Mouse (Mus musculus) liver, embryonic 14.5 days (tissue): ENCODE data around the gene Lrrc7. TPM values are rescaled to one million over a fixed set of nuclear protein-coding genes. Genes with fewer than 3 reads are reported as not detected.

Experiments used
- ATAC-seq: fragments of 200-750 bp; cut with Nextera tagmentation; 2 replicates; pipeline ENCODE4 v1.8.0; 2017; ENCODE audit warnings: moderate number of reproducible peaks, mild to moderate bottlenecking, moderate library complexity; ENCODE audit not compliant: insufficient read depth
- DNase-seq, 3 experiments: peaks; one replicate each; pipeline ENCODE4 v3.0.0-alpha.2; 2012 to 2013; ENCODE audit warnings: low read depth in 3 of 3, low spot score in 3 of 3
- H3K27ac ChIP-seq: fragments of 300-500 bp; sonication (generic); 2 replicates; pipeline ENCODE4 v1.5.1; 2014; ENCODE audit warnings: moderate library complexity, mild to moderate bottlenecking, control low read depth, inconsistent platforms
- H3K27me3 ChIP-seq: fragments of 300-500 bp; sonication (generic); 2 replicates; pipeline ENCODE4 v1.6.1; 2014; ENCODE audit warnings: mild to moderate bottlenecking, low read length, moderate library complexity; ENCODE audit not compliant: control insufficient read depth, insufficient read depth
- H3K36me3 ChIP-seq: fragments of 300-500 bp; sonication (generic); replicated peaks from 2 replicates; pipeline ENCODE4 v1.6.1; 2014; ENCODE audit warnings: low read depth; ENCODE audit not compliant: control insufficient read depth, insufficient read depth
- H3K4me1 ChIP-seq, 2 experiments: fragments of 200-500 bp in 1 of 2; fragments of 300-500 bp in 1 of 2; sonication (generic) in 1 of 2; replicated peaks; 2 replicates each; pipeline ENCODE4 v1.6.1; 2012 to 2014; ENCODE audit warnings: antibody characterized with exemption in 1 of 2, inconsistent platforms in 1 of 2, low read length in 1 of 2; ENCODE audit not compliant: control insufficient read depth in 2 of 2, insufficient read depth in 2 of 2
- H3K4me2 ChIP-seq: fragments of 300-500 bp; sonication (generic); 2 replicates; pipeline ENCODE4 v1.6.1; 2014; ENCODE audit warnings: low read depth, mild to moderate bottlenecking, control low read depth, moderate library complexity
- H3K4me3 ChIP-seq, 2 experiments: fragments of 200-500 bp in 1 of 2; fragments of 300-500 bp in 1 of 2; sonication (generic) in 1 of 2; 2 replicates each; pipeline ENCODE4 v1.5.1; 2012 to 2014; ENCODE audit warnings: low read depth in 2 of 2, low read length in 2 of 2, mild to moderate bottlenecking in 2 of 2, control low read depth in 1 of 2, inconsistent platforms in 1 of 2, moderate library complexity in 1 of 2; ENCODE audit not compliant: insufficient read depth in 1 of 2
- H3K9ac ChIP-seq: fragments of 300-500 bp; sonication (generic); replicated peaks from 2 replicates; pipeline ENCODE4 v1.6.1; 2014; ENCODE audit warnings: mild to moderate bottlenecking, control low read depth, moderate library complexity
- H3K9me3 ChIP-seq: fragments of 300-500 bp; sonication (generic); 2 replicates; pipeline ENCODE4 v1.6.1; 2016; ENCODE audit warnings: low read length, mixed read lengths; ENCODE audit not compliant: control insufficient read depth
- CTCF ChIP-seq: IDR thresholded peaks from 2 replicates; pipeline ENCODE4 v1.5.1; 2016; ENCODE audit warnings: antibody characterized with exemption, low read depth, control low read depth
- EP300 ChIP-seq: IDR thresholded peaks from 2 replicates; pipeline ENCODE4 v1.6.1; 2016; ENCODE audit warnings: antibody characterized with exemption, low read depth
- WGBS: fragments of 180-500 bp; shearing (Covaris S2); extraction: QIAGEN DNeasy Blood & Tissue Kit; methylation state at CpG from one replicate; pipeline ENCODE4 v1.1.7; 2014; ENCODE audit not compliant: insufficient replicate concordance; 5-methylcytosine and 5-hydroxymethylcytosine counted together
- polyA plus RNA-seq, 2 experiments: library from polyadenylated mRNA; depleted of rRNA in 1 of 2; stranded (reverse) in 1 of 2; unstranded in 1 of 2; fragments of >200 nt; fragmentation: Nextera tagmentation in 1 of 2; extraction: Ambion mirVana in 1 of 2; gene quantifications; 2 replicates each; pipeline versions ENCODE4 v1.2.1 to v1.2.3; 2012 to 2014

Lrrc7 gene
- polyA plus RNA-seq, 2 experiments, result under 0.01 to 0.03 TPM

GRCm38 (mm10) chr3:158375885-158376284 lies 186.1 kb downstream of the Lrrc7 start:
- DNase-seq (no peak), ATAC-seq (no peak)
- H3K4me3 ChIP-seq, result no peak overlapping the region
- H3K4me1 ChIP-seq, result no peaks in the 10 kb centered on the region
- no peaks in the 10 kb centered on the region for H3K27me3 ChIP-seq
- no peaks in the 10 kb centered on the region for H3K36me3 ChIP-seq
- H3K9me3 ChIP-seq, result no peaks in the 10 kb centered on the region
- TF ChIP-seq CTCF (peak; percentile 45; the same call in 1 of the 2 replicates), EP300 (no peak)
- 0% methylated on average over 1 of the region's 1 CpGs for WGBS
- H3K4me2 ChIP-seq, result no peak overlapping the region
- no peak overlapping the region for H3K9ac ChIP-seq
- H3K27ac ChIP-seq, result no peak overlapping the region

DNA sequence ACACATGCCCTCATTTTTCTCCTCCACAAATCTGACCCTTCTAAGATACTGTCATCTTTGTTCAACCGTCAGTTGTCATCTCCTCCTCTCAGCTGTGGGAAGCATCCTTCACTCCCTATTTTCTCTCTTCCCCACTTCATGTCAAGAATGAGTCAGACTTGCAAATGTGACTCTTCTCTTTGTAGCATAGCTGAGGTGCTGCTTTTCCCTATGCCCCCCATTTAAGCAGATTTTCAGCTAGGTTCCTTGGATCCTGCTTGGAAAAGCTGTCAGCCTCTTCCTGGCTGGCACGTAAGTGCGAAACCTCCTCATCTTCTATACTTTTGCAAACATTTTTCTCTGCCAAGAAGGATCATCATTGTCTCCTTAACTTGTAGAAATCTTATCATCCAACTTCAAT lies 192.9 kb downstream of the Lrrc7 start:
- Histone ChIP-seq H3K4me3 (no peak overlapping the region), H3K4me2 (no peak overlapping the region), H3K27me3 (no peaks in the 10 kb centered on the region), H3K4me1 (no peaks in the 10 kb centered on the region), H3K9ac (no peak overlapping the region), H3K36me3 (no peaks in the 10 kb centered on the region), H3K27ac (no peak overlapping the region), H3K9me3 (no peaks in the 10 kb centered on the region)
- DNase-seq (no peak), ATAC-seq (no peak)
- TF ChIP-seq CTCF, result no peak
- no peak for TF ChIP-seq EP300
- 70% methylated on average over 3 of the region's 3 CpGs for WGBS

DNA sequence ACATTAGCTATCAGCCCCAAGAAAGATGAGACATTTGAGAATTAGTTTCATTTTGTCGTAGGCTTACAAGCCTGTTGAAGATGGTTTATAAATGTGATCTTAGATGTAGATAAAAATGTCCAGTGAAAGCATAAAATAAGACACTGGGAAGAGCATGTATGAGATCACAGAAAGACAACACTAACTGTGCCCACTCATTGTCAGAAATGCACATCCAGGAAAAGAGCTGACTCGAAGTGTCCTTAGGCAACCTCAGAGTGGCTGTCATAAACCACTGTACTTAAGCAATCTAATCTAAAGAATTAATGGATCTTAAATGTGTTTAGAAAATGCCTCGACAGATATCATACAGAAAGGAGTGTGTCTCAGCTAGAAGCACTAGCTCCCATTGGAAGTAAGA lies 196.2 kb downstream of the Lrrc7 start:
- H3K9me3 ChIP-seq, result no peaks in the 10 kb centered on the region
- H3K4me2 ChIP-seq, result no peak overlapping the region
- no peaks in the 10 kb centered on the region for H3K27me3 ChIP-seq
- H3K4me3 ChIP-seq, result no peak overlapping the region
- no peak overlapping the region for H3K9ac ChIP-seq
- TF ChIP-seq EP300, result no peak
- TF ChIP-seq CTCF, result no peak
- DNase-seq (no peak), ATAC-seq (no peak)
- WGBS, result 47% methylated on average over 3 of the region's 3 CpGs
- no peak overlapping the region for H3K27ac ChIP-seq
- H3K36me3 ChIP-seq, result no peaks in the 10 kb centered on the region
- no peaks in the 10 kb centered on the region for H3K4me1 ChIP-seq

- ATAC-seq (no peak), DNase-seq (no peak)
- no peak overlapping the region for H3K4me2 ChIP-seq
- H3K27ac ChIP-seq, result no peak overlapping the region
- H3K27me3 ChIP-seq, result no peaks in the 10 kb centered on the region
- 85% methylated on average over 2 of the region's 2 CpGs for WGBS
- no peaks in the 10 kb centered on the region for H3K4me1 ChIP-seq
- H3K4me3 ChIP-seq, result no peak overlapping the region
- H3K36me3 ChIP-seq, result no peaks in the 10 kb centered on the region
- no peak overlapping the region for H3K9ac ChIP-seq
- no peaks in the 10 kb centered on the region for H3K9me3 ChIP-seq
- TF ChIP-seq EP300 (no peak), CTCF (no peak)
Measured at GRCm38 (mm10) chr3:158362091-158362490, 199.9 kb downstream of the Lrrc7 start.

DNA sequence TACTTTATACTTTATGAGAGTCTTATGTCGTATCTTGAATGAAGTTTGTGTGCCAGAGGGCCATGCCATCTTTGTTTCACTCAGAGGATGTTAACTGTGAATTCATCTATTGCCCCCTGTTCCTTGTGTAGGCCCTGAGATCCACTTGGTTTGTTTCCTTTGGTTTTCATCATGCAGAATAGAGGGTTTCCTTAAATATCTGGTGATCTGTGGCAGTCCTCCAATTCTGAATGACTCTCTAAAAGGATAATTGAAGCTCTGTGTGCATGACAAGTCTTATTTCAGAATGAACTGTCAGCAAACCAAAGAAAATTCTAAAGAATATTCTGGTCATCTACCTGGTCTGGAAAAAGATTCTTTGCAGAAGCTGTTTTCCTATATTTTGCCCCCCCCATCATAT lies 205.3 kb downstream of the Lrrc7 start:
- TF ChIP-seq CTCF (no peak), EP300 (no peak)
- 54% methylated on average over 1 of the region's 1 CpGs for WGBS

More for the DNA sequence above, 205.3 kb downstream of the Lrrc7 start:
- no peak for ATAC-seq
- Histone ChIP-seq H3K36me3 (no peaks in the 10 kb centered on the region), H3K9me3 (no peaks in the 10 kb centered on the region), H3K9ac (no peak overlapping the region), H3K4me1 (no peaks in the 10 kb centered on the region), H3K4me3 (no peak overlapping the region), H3K27ac (no peak overlapping the region), H3K27me3 (no peaks in the 10 kb centered on the region), H3K4me2 (no peak overlapping the region)
- DNase-seq, result no peak
